Mouse (Mus musculus) NIH3T3 (cell line): Measurements from ENCODE around the gene Usp7.

ENCODE experiments used
- DNase-seq: peaks from one replicate; pipeline ENCODE4 v3.0.0-alpha.2; 2012; ENCODE audit warnings: low read depth

Usp7 gene

DNA sequence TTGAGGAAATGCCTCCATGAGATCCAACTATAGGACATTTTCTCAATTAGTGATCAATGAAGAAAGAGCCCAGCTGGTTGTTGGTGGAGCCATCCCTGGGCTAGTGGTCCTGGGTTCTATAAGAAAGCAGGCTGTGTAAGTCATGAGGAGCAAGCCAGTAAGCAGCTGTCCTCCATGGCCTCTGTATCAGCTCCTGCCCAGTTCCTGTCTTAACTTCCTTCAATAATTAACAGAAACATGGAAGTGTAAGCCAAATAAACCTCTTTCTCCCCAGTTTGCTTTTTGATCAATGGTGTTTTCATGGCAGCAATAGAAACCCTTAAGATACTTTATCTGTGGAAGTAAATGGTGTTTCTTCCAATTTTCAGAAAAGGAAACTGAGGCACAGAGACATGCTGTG is 119.3 kb downstream of the Usp7 start:
- DNase-seq: no peak

GRCm38 (mm10) chr16:8672350-8672687 is 119.8 kb downstream of the Usp7 start:
- DNase-seq: no peak

- DNase-seq: peak; percentile 97
Observed at GRCm38 (mm10) chr16:8671551-8672349, 120.4 kb downstream of the Usp7 start, which contains the start of gene Carhsp1. Gene Carhsp1, minus strand, starts transcription at chr16:8672155.

DNA sequence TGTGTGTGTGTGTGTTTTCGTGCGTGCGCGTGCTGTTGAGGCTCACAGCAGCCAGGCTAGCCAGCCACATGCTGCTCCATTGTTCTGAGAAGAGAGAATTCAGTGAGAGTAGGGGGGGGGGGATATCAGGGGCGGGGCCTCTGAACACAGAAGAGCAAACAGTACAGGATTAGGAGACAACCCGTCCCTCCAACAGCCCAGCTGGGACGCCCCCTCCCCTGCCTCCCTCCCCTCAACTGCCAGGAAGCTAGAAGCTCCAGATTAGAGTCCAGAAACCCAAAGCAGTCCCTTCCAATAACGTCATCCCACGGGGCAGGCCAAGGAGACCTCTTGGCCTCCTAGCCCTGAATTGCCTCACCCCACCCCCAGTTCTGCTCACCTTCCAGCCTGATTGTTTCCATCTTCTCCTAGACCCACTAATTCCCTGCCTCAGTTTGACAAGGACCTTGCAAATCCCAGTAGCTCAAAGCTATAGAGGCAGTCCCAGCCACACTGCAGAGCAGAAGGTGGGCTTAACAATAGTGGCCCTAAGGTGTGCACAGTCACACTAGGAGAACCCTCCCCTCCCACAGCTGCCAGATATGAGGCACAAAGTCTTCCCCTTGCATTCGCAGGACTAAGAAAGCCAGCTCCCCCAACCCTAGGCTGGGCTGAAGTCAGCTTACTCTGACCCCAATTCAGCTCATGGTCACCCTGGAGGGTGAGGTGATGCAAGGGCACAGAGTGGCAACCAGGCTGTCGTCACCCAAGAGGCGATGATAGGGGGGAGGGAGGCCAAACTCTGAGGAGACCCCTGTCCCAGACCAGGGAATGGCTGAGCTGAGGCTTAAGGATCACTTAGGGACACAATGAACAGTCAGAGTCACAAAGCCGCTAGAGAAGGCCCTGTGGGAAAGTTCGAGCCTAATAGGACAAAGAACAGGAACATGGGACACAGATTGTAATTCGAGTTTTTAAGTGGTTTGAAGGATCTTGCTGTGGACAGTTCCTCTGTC is 121.8 kb downstream of the Usp7 start:
- no peak for DNase-seq

GRCm38 (mm10) chr16:8669432-8669831 is 122.7 kb downstream of the Usp7 start:
- DNase-seq: no peak

GRCm38 (mm10) chr16:8668386-8668785 is 123.7 kb downstream of the Usp7 start:
- no peak for DNase-seq

DNA sequence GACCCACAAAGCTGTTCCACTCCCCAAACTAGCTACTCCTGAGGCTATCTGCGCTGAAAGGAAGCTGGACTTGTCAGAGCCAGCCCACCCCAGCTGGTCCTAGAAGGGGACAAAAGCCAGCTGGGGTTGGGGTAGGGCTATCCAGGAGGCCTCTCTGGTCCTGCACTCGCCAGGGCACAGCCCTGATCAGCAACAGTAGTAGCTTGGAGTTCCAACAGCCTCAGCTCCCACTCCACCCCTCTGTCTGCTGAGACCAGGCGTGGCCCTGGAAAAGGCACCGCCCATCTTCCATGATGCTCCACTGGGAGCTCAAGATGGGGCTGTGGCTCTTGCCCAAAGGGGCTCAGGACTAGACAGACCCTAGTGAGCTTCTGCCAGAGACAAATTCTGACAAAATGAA is 124.3 kb downstream of the Usp7 start:
- peak; percentile 40 for DNase-seq

DNA sequence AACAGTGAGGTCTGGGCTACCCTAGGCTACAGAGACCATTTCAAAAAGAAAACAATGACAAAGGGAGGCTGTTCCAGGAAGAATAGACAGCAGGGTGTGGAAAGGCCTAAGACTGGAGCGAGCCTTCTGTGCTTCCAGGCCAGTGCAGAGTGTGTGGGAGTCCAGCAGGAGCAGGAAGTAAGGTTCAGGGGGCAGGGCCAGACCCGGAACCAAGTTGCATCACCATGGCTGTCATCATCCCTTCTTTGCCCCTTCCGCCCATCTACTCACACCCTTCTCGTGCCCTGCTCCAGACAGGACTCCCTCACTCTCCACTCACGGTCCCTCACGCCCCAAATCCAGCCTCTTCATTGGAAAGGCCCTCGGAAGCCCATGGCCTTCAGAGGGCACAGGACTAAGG is 124.8 kb downstream of the Usp7 start:
- DNase-seq: peak; percentile 28

- peak; percentile 68 for DNase-seq
Observed at GRCm38 (mm10) chr16:8666452-8666851, 125.7 kb downstream of the Usp7 start.

- no peak for DNase-seq
Observed at GRCm38 (mm10) chr16:8665367-8665766, 126.7 kb downstream of the Usp7 start.

- no peak for DNase-seq
Observed at GRCm38 (mm10) chr16:8663606-8664539, 128.2 kb downstream of the Usp7 start.

GRCm38 (mm10) chr16:8663022-8663421 is 129.1 kb downstream of the Usp7 start:
- no peak for DNase-seq

DNA sequence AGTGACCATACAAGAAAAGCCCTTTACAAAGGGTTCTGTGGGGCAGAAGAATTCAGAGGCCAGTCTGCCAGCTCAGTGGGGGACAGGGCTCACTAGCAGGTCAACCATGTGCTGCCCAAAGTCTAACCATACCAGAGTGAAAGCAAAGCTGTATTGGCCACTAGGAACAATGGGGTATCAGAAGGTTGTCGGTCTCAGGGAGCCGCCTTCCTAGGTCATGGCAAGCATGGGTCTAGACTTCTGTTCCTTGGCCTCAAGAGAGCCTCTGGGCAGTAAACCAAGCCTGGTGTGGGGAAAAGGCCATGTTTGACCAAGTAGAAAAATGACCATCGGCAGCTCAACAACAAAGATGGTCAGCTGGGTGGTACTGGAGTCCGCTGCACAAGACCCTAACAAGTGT is 133.3 kb downstream of the Usp7 start:
- no peak for DNase-seq

DNA sequence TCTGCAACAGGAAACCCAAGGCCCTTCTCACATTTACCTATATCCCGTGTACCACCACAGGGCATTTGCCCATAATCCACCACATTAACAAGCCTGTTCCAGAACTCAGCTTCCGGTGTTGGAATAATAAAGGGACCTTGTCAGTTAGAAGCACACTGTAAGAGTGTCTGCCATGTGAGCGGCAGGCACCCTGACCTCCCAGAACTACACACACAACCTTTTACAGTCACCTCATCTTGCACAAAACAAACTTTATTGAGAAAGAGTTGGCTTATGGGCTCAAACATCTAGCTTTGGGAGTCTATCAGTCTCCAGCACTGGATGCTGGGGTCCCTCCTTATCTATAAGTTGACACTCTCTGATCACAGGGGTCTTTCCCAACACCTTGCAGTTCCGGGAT is 133.8 kb downstream of the Usp7 start:
- DNase-seq: no peak

DNA sequence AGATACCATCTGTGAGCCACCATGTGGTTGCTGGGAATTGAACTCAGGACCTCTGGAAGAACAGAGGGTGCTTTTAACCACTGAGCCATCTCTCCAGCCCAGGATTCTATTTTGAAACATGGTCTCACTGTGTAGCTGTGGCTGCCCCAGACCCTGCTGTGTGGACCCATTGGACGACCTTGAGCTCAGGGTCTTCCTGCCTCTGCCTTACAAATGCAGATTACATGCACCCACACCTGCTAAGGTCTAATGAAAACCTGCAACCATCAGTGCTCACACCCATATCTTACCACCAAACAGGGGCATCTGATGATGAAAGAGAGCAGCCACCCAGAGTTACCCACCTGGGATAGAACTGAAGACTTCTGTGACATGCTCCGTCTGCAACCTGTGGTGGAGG is 135.9 kb downstream of the Usp7 start:
- no peak for DNase-seq

- DNase-seq: no peak
Observed at GRCm38 (mm10) chr16:8655599-8655998, 136.5 kb downstream of the Usp7 start.

DNA sequence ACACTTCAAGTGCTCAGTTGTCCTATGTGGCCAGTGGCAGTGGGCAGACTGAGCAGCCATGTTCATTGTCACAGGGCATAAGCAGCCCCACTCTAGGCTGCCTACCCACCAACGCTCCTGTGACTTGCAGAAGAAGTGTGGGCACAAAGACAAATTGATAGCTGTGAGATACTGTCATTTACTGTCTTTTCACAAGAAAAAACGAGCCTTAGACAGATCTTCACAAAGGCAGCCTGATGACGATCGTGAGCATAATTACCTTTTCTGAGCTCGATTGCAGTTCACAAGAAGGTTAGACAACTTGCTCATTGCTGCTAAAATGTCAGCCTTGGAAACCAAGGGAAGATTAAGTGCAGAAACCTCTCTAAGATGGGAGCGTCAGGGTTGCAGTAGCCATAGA is 137.0 kb downstream of the Usp7 start:
- DNase-seq: no peak

- peak; percentile 54 for DNase-seq
Observed at GRCm38 (mm10) chr16:8650007-8650406, 142.1 kb downstream of the Usp7 start.

- no peak for DNase-seq
Observed at GRCm38 (mm10) chr16:8645546-8645945, 146.6 kb downstream of the Usp7 start.

DNA sequence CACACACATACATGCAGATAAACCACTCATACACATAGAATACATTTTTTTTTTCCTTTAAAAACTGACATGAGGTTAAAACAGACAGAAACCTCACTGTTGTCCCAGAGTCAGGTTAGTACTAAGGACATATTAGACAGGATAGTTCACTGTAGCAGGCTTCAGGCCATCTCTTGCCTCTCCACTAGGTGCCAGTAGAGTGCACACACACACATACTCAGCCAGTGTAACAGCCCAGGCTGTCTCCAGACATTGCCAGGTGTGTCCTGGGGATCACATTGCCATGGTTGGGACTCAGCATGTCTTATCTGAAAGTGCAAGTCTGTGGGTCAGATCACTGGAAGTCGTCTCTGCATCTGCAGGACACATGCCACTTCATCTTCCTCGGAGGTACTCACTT is 148.3 kb downstream of the Usp7 start:
- peak; percentile 73 for DNase-seq
